Mouse (Mus musculus) lung, postnatal 0 days (tissue): Measurements from ENCODE around the gene Tecr.

Source experiments
- CTCF ChIP-seq: IDR thresholded peaks from 2 replicates; pipeline ENCODE4 v1.5.1; 2016; ENCODE audit warnings: antibody characterized with exemption, mild to moderate bottlenecking
- EP300 ChIP-seq: IDR thresholded peaks from 2 replicates; pipeline ENCODE4 v1.6.1; 2016; ENCODE audit warnings: antibody characterized with exemption, mild to moderate bottlenecking, control low read depth

GRCm38 (mm10) chr8:83579676-83580075 lies 28.1 kb downstream of the Tecr start:
- TF ChIP-seq CTCF = no peak
- no peak for TF ChIP-seq EP300
